Comparison of ENCODE assay signal across 22 mouse cellular contexts in genomic region chr1:89318663-89319062, GRCm38 (mm10).
DNase-seq lines count a peak whose midpoint lies in the region; ATAC-seq lines count a peak whose summit lies in the region.
"Had no signal": no experiment of that assay in that cellular context is flagged by ENCODE, and none has a peak within 500 bp of the region (broad histone marks: within the 10 kb centered on the region; RNA-seq: fewer than 3 reads in every experiment).

No protein-coding gene starts in this region.

- no peaks in the 10 kb centered on the region for H3K9me3 ChIP-seq in intestine, embryonic 14.5 days (ENCODE audit: control insufficient read depth, low read length)
- no peaks in the 10 kb centered on the region for H3K9me3 ChIP-seq in intestine, embryonic 16.5 days (ENCODE audit: control insufficient read depth, low read length)
- H3K9me3 ChIP-seq: embryonic facial prominence, embryonic 10.5 days; embryonic facial prominence, embryonic 12.5 days; forebrain, embryonic 13.5 days; forebrain, embryonic 15.5 days had no signal

- no peak overlapping the region for H3K4me2 ChIP-seq in intestine, embryonic 14.5 days (ENCODE audit: low read length)
- no peak overlapping the region for H3K4me2 ChIP-seq in intestine, embryonic 16.5 days (ENCODE audit: low read depth, low read length)
- H3K4me2 ChIP-seq: embryonic facial prominence, embryonic 12.5 days; forebrain, embryonic 13.5 days; forebrain, embryonic 15.5 days had no signal

- H3K4me1 ChIP-seq in intestine, embryonic 14.5 days (replicated peaks; ENCODE audit: control insufficient read depth, insufficient read depth, low read length) = no peaks in the 10 kb centered on the region
- no peaks in the 10 kb centered on the region for H3K4me1 ChIP-seq in intestine, embryonic 16.5 days (ENCODE audit: control insufficient read depth, insufficient read depth, low read length)
- H3K4me1 ChIP-seq: embryonic facial prominence, embryonic 10.5 days; embryonic facial prominence, embryonic 12.5 days; forebrain, embryonic 13.5 days; forebrain, embryonic 15.5 days had no signal

- H3K27me3 ChIP-seq in intestine, embryonic 14.5 days (replicated peaks; ENCODE audit: control insufficient read depth, insufficient read depth, low read length) = no peaks in the 10 kb centered on the region
- H3K27me3 ChIP-seq in intestine, embryonic 16.5 days (replicated peaks; ENCODE audit: control insufficient read depth, insufficient read depth, low read length) = no peaks in the 10 kb centered on the region
- H3K27me3 ChIP-seq: CH12.LX; embryonic facial prominence, embryonic 12.5 days; forebrain, embryonic 15.5 days had no signal

- no peak overlapping the region for H3K27ac ChIP-seq in intestine, embryonic 14.5 days (ENCODE audit: low read depth)
- H3K27ac ChIP-seq in intestine, embryonic 16.5 days (ENCODE audit: low read length) = no peak overlapping the region
- H3K27ac ChIP-seq: embryonic facial prominence, embryonic 10.5 days; embryonic facial prominence, embryonic 12.5 days; forebrain, embryonic 13.5 days; forebrain, embryonic 15.5 days had no signal

- peak; percentile 61 to 74 for DNase-seq in adrenal gland, adult (ENCODE audit: inconsistent age in 2 of 2, low spot score in 1 of 2)
- DNase-seq in adrenal gland, postnatal 25 days = no peak
- peak; percentile 21 for DNase-seq in intestine, embryonic 14.5 days (ENCODE audit: low spot score)
- DNase-seq in ovary, postnatal 36 days (ENCODE audit: low spot score) = peak; percentile 34
- no peak for DNase-seq in ovary, postnatal 14 days (ENCODE audit: low spot score)
- DNase-seq: B cell, adult 2 months; cerebellum, adult 11-12 months; cerebellum, adult 2 months; cerebellum, adult 9-10 months; cerebellum, postnatal 10 days; cerebellum, postnatal 25 days; forebrain, postnatal 0 days had no signal

- no peak overlapping the region for H3K9ac ChIP-seq in intestine, embryonic 14.5 days (ENCODE audit: low read length)
- H3K9ac ChIP-seq in intestine, embryonic 16.5 days (ENCODE audit: low read depth, low read length) = no peak overlapping the region
- H3K9ac ChIP-seq: embryonic facial prominence, embryonic 12.5 days; forebrain, embryonic 13.5 days; forebrain, embryonic 15.5 days; forebrain, postnatal 0 days had no signal

- H3K36me3 ChIP-seq in intestine, embryonic 14.5 days (ENCODE audit: control insufficient read depth, insufficient read depth, low read length) = no peaks in the 10 kb centered on the region
- H3K36me3 ChIP-seq in intestine, embryonic 16.5 days (ENCODE audit: control insufficient read depth, insufficient read depth, low read length) = no peaks in the 10 kb centered on the region
- H3K36me3 ChIP-seq: embryonic facial prominence, embryonic 10.5 days; embryonic facial prominence, embryonic 12.5 days; forebrain, embryonic 15.5 days; G1E had no signal

- H3K4me3 ChIP-seq in intestine, embryonic 14.5 days (ENCODE audit: low read depth, low read length) = no peak overlapping the region
- H3K4me3 ChIP-seq in intestine, embryonic 16.5 days (ENCODE audit: low read length) = no peak overlapping the region
- H3K4me3 ChIP-seq: embryonic facial prominence, embryonic 10.5 days; embryonic facial prominence, embryonic 12.5 days; forebrain, embryonic 13.5 days; forebrain, embryonic 15.5 days had no signal

- ATAC-seq in intestine, embryonic 14.5 days (replicated peaks; ENCODE audit: low FRiP score, low TSS enrichment, low read depth) = no peak
- ATAC-seq in intestine, embryonic 16.5 days = no peak
- ATAC-seq: activated CD4-positive, CD25-positive, alpha-beta regulatory T cell, adult 4 months; CD4-positive, CD25-positive, alpha-beta regulatory T cell, adult 4 months; forebrain, embryonic 13.5 days; forebrain, embryonic 15.5 days; forebrain, postnatal 0 days; Patski had no signal

- WGBS in intestine, embryonic 14.5 days = 71% methylated on average over 4 of the region's 4 CpGs
- 65% methylated on average over 4 of the region's 4 CpGs for WGBS in intestine, embryonic 16.5 days

Comparison
In these comparisons a context has a peak if more than half of its experiments do, and no peak if none do; other contexts are left out.
1. DNase-seq: peak in adrenal gland, adult (2 of 2), intestine, embryonic 14.5 days (single experiment) and ovary, postnatal 36 days (single experiment); none in adrenal gland, postnatal 25 days (single experiment) and ovary, postnatal 14 days (single experiment).